Mouse (Mus musculus) stomach, embryonic 14.5 days (tissue): ENCODE measurements around the gene Eef2. TPM values are rescaled to one million over a fixed set of nuclear protein-coding genes. Genes with fewer than 3 reads are reported as not detected.
"Not testable (repeated sequence)": the region's sequence is repeated elsewhere in the genome, so short reads cannot be mapped to it uniquely, and the experiment has no call there.

Source experiments
- ATAC-seq: fragments of 200-750 bp; cut with Nextera tagmentation; 2 replicates; pipeline ENCODE4 v1.8.0; 2017; ENCODE audit warnings: low read depth, moderate TSS enrichment; ENCODE audit not compliant: insufficient number of reproducible peaks, insufficient read depth, low FRiP score
- H3K27ac ChIP-seq: fragments of 300-500 bp; sonication (generic); 2 replicates; pipeline ENCODE4 v1.5.1; 2014; ENCODE audit warnings: mild to moderate bottlenecking, low read length, moderate library complexity, mixed read lengths
- H3K27me3 ChIP-seq: fragments of 300-500 bp; sonication (generic); 2 replicates; pipeline ENCODE4 v1.6.1; 2014; ENCODE audit warnings: low read length, control low read depth, mixed read lengths; ENCODE audit not compliant: control insufficient read depth, insufficient read depth
- H3K36me3 ChIP-seq: fragments of 300-500 bp; sonication (generic); 2 replicates; pipeline ENCODE4 v1.6.1; 2014; ENCODE audit warnings: mild to moderate bottlenecking, control low read depth, low read length, moderate library complexity, mixed read lengths; ENCODE audit not compliant: control insufficient read depth, insufficient read depth
- H3K4me1 ChIP-seq: fragments of 300-500 bp; sonication (generic); 2 replicates; pipeline ENCODE4 v1.6.1; 2014; ENCODE audit warnings: low read length, control low read depth, mixed read lengths; ENCODE audit not compliant: control insufficient read depth, insufficient read depth
- H3K4me2 ChIP-seq: fragments of 300-500 bp; sonication (generic); replicated peaks from 2 replicates; pipeline ENCODE4 v1.6.1; 2014; ENCODE audit warnings: low read depth, low read length, control low read depth
- H3K4me3 ChIP-seq: fragments of 300-500 bp; sonication (generic); 2 replicates; pipeline ENCODE4 v1.5.1; 2014; ENCODE audit warnings: low read depth, low read length, control low read depth
- H3K9ac ChIP-seq: fragments of 300-500 bp; sonication (generic); replicated peaks from 2 replicates; pipeline ENCODE4 v1.6.1; 2014; ENCODE audit warnings: low read depth, mild to moderate bottlenecking, control low read depth, low read length, moderate library complexity, mixed read lengths
- H3K9me3 ChIP-seq: fragments of 300-500 bp; sonication (generic); 2 replicates; pipeline ENCODE4 v1.6.1; 2016; ENCODE audit warnings: low read depth, low read length, control low read depth; ENCODE audit not compliant: control insufficient read depth
- WGBS: fragments of 180-500 bp; shearing (Covaris S2); extraction: QIAGEN DNeasy Blood & Tissue Kit; methylation state at CpG from one replicate; pipeline ENCODE4 v1.1.7; 2014; 5-methylcytosine and 5-hydroxymethylcytosine counted together
- polyA plus RNA-seq: library from polyadenylated mRNA; unstranded; fragments of >200 nt; fragmentation: Nextera tagmentation; extraction: Ambion mirVana; gene quantifications from 2 replicates; pipeline ENCODE4 v1.2.1, GENCODE M21; 2014

Eef2 gene
- polyA plus RNA-seq, 1 experiment from 2014 or later, result 416 TPM

DNA sequence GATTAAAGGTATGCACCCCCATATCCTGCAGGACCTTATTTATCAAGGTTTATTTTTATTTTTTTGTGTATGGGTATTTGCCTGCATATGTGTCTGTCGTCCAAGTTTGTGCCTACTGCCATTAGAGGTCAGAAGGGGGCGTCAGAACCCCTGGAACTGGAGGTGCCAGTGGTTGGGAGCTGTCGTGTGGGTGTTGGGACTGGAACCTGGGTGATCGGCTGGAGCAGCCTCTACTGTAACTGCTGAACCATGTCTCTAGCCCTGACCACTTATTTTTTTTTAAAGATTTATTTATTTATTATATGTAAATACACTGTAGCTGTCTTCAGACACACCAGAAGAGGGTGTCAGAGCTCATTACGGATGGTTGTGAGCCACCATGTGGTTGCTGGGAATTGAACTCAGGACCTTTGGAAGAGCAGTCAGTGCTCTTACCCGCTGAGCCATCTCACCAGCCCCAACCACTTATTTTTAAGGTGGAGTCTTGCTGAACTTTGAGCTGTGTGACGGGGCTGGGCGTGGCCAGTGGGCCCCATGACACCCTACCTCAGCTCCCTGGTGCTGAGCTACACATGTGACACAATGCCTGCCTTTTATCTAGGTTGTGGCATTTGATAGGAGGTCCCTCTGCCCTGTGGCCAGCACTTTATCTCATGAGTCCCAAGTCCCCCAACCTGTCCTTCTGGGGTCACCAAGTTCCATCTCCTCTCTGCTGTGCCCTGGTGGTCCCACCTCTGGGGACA lies 26.7 kb downstream of the Eef2 start:
- Histone ChIP-seq H3K36me3 (no peaks in the 10 kb centered on the region), H3K27me3 (no peaks in the 10 kb centered on the region), H3K4me1 (no peaks in the 10 kb centered on the region), H3K9me3 (no peaks in the 10 kb centered on the region), H3K4me3 (no peak overlapping the region), H3K4me2 (no peak overlapping the region), H3K27ac (no peak overlapping the region), H3K9ac (no peak overlapping the region)
- ATAC-seq, result peak; percentile 47; the same call in 1 of the 2 replicates
- 63% methylated on average over 8 of the region's 8 CpGs for WGBS

DNA sequence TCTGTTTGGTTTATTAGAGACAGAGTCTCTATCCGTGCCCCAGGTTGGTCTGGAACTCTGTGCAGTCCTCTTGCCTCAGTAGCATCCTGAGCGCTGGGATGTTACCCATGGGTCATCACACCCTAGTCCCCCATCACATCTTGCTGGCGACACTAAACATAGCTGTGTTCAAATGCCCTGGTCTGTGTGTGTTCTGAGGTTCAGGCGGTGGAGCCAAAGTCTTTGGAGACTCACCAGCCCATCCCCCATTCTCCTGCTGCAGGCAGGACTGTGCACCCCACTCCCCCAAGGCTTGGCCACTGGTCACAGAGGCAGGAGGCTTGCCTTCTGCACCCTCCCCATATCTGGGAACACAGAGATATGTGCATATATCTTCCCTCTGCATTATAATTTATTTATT lies 27.7 kb downstream of the Eef2 start:
- H3K4me2 ChIP-seq, result no peak overlapping the region
- WGBS, result 73% methylated on average over 4 of the region's 4 CpGs
- no peak overlapping the region for H3K27ac ChIP-seq
- no peaks in the 10 kb centered on the region for H3K4me1 ChIP-seq
- no peak for ATAC-seq
- H3K27me3 ChIP-seq, result no peaks in the 10 kb centered on the region
- H3K9me3 ChIP-seq, result no peaks in the 10 kb centered on the region
- no peak overlapping the region for H3K4me3 ChIP-seq
- H3K9ac ChIP-seq, result no peak overlapping the region
- H3K36me3 ChIP-seq, result no peaks in the 10 kb centered on the region

DNA sequence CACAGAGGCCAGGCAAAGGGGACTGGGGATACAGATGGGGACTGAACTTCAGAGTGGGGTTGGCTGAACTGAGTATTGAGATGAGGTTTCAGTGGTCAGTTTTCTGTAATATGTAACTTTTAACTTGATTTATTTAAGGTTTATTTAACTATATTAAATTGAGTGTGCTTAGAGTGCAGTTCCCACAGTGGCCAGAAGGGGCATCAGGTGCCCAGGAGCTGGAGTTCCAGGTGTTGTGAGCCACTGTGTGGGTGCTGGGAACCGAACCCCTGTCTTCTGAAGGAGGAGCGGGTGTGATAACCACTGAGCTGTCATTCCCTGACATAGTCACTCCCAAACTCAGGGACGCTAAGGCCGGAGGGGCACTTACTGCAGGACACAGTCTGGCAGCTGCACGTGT lies 33.7 kb downstream of the Eef2 start:
- no peaks in the 10 kb centered on the region for H3K36me3 ChIP-seq
- no peak overlapping the region for H3K9ac ChIP-seq
- no peak for ATAC-seq
- H3K27me3 ChIP-seq, result no peaks in the 10 kb centered on the region
- no peak overlapping the region for H3K27ac ChIP-seq
- no peak overlapping the region for H3K4me2 ChIP-seq
- no peak overlapping the region for H3K4me3 ChIP-seq
- H3K4me1 ChIP-seq, result no peaks in the 10 kb centered on the region
- no peaks in the 10 kb centered on the region for H3K9me3 ChIP-seq
- WGBS, result 95% methylated on average over 5 of the region's 5 CpGs

DNA sequence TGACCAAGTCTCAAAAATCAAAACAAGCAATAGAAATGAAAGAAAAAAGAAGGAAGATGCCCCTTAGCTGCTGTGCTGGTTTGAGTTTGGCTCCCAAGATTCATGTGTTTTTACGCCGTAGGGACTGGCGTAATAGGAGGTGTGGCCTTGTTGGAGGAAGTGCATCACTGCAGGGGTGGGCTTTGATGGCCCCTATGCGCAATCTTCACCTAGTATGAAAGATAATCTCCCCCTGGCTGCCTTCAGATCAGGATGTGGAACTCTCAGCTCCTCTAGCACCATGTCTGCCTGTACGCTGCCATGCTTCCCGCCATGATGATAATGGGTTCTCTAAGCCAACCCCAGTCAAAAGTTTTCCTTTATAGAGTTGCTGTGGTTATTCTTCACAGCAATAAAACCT lies 39.8 kb downstream of the Eef2 start:
- Histone ChIP-seq H3K4me3 (no peak overlapping the region), H3K27me3 (no peaks in the 10 kb centered on the region), H3K9ac (no peak overlapping the region), H3K9me3 (no peaks in the 10 kb centered on the region), H3K4me2 (no peak overlapping the region), H3K36me3 (no peaks in the 10 kb centered on the region), H3K4me1 (no peaks in the 10 kb centered on the region), H3K27ac (no peak overlapping the region)
- ATAC-seq, result no peak
- 88% methylated on average over 6 of the region's 6 CpGs for WGBS

DNA sequence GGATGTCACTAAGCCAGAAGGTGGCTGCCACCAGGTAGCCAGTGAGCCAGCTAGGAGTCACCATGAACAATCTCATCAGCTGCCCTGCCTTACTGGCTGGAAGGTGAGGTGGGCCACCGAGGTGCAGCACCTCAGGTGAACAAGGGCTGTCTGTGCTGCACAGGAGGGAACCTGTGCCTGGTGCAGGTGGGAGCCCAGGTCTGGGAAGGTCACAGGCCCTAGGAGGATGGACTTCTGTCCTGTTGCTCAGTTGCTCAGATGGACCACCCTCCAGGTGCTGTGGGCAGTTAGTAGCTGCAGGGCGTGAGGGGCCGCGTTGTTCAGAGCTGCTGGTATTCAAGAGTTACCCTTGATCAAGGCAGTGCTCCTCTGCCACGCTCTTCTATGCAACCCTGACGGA lies 40.4 kb downstream of the Eef2 start:
- Histone ChIP-seq H3K9ac (no peak overlapping the region), H3K4me1 (no peaks in the 10 kb centered on the region), H3K27ac (no peak overlapping the region), H3K36me3 (no peaks in the 10 kb centered on the region), H3K4me3 (no peak overlapping the region), H3K4me2 (no peak overlapping the region), H3K27me3 (no peaks in the 10 kb centered on the region), H3K9me3 (no peaks in the 10 kb centered on the region)
- WGBS, result 89% methylated on average over 6 of the region's 6 CpGs
- no peak for ATAC-seq

DNA sequence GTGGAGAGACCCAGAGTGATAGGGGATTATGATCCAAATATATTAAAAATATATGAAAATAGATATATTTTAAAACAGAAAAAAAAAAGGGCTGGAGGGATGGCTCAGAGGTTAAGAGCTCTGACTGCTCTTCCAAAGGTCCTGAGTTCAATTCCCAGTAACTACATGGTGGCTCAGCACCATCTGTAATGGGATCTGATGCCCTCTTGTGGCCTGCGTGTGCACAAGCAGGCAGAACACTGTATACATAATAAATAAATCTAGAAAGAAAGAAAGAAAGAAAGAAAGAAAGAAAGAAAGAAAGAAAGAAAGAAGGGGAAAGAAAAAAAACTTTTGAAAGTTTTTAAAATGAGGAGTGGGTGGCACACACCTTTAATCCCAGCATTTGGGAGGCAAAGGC lies 40.8 kb downstream of the Eef2 start:
- H3K4me3 ChIP-seq, H3K27ac ChIP-seq, H3K9ac ChIP-seq, H3K4me1 ChIP-seq, H3K4me2 ChIP-seq, H3K27me3 ChIP-seq, H3K9me3 ChIP-seq, ATAC-seq, H3K36me3 ChIP-seq: not testable (repeated sequence)
- 17% methylated on average over 1 of the region's 1 CpGs for WGBS

DNA sequence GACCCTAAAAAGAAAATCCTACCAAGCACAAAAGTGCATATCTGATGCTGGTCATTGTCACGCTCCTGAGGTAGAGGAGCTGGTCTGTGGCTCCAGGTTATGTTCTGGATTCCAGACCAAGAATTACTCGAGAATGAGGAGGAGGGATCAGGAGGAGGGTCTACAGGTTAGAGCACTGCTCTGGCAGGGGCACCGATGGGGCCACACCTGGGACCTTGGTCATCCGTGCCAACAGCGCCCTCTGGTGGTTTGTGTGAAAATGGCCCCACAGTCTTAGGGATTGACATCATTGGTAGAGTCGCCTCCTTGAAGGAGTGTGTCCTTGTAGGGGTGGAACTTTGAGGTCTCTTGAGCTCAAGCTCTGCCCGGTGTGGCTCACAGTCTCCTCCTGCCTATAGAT lies 41.5 kb downstream of the Eef2 start:
- no peaks in the 10 kb centered on the region for H3K4me1 ChIP-seq
- no peak for ATAC-seq
- WGBS, result 31% methylated on average over 7 of the region's 7 CpGs
- no peak overlapping the region for H3K27ac ChIP-seq
- no peak overlapping the region for H3K9ac ChIP-seq
- H3K4me2 ChIP-seq, result no peak overlapping the region
- H3K9me3 ChIP-seq, result no peaks in the 10 kb centered on the region
- H3K27me3 ChIP-seq, result no peaks in the 10 kb centered on the region
- no peaks in the 10 kb centered on the region for H3K36me3 ChIP-seq
- H3K4me3 ChIP-seq, result no peak overlapping the region

DNA sequence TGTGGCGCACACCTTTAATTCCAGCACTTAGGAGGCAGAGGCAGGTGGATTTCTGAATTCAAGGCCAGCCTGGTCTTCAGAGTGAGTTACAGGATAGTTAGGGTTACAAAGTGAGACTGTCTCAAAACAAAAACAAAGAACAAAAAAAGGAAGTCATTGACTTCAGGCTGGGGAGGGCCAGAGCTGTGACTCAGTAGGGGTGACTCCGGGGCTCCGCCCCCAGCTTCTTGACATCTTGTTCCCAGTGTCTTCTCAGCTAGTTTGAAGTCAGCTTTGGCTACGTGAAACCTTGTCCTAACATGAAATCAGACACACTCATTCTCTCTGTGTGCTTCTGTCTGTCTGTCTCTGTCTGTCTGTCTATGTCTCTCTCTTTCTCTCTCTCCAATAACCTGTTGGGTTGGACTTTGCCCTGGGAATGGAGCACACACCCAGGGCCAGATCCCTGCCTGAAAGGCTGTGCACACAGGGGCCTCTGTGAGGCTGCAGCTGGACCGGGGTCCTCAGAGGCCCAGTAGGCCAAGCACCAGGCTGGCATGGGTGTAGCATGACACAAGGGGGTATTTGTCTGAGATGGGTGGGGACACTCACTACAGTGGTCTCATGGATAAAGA lies 45.1 kb downstream of the Eef2 start:
- no peak overlapping the region for H3K4me3 ChIP-seq
- H3K9me3 ChIP-seq, result no peaks in the 10 kb centered on the region
- H3K4me2 ChIP-seq, result no peak overlapping the region
- no peaks in the 10 kb centered on the region for H3K4me1 ChIP-seq
- no peak overlapping the region for H3K9ac ChIP-seq
- no peaks in the 10 kb centered on the region for H3K27me3 ChIP-seq
- ATAC-seq, result peak; percentile 65; the same call in 1 of the 2 replicates
- WGBS, result 79% methylated on average over 5 of the region's 5 CpGs
- H3K36me3 ChIP-seq, result no peaks in the 10 kb centered on the region
- no peak overlapping the region for H3K27ac ChIP-seq

DNA sequence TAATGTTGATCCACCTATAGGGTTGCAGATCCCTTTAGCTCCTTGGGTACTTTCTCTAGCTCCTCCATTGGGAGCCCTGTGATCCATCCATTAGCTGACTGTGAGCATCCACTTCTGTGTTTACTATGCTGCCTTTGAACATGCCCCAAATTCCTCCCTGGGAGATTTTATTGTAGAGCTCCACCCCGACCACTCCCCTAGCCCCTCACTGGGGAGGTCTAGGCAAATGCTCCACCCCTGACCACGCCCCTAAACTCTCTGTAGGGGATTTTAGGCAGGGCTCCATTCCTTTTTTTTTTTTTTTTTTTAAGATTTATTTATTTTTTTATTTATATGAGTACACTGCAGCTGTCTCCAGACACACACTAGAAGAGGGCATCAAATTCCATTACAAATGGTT lies 47.3 kb downstream of the Eef2 start:
- H3K36me3 ChIP-seq, H3K4me2 ChIP-seq, ATAC-seq, H3K27ac ChIP-seq, H3K9me3 ChIP-seq, H3K9ac ChIP-seq, H3K27me3 ChIP-seq, H3K4me3 ChIP-seq, H3K4me1 ChIP-seq: not testable (repeated sequence)
- 67% methylated on average over 2 of the region's 2 CpGs for WGBS
